In genomic region chr3:51350806-51351205, GRCm38 (mm10) we compare ENCODE assay signal across 27 mouse cellular contexts. TPM values are rescaled to one million over a fixed set of nuclear protein-coding genes. Genes with fewer than 3 reads are reported as not detected.
A peak's percentile ranks its signal among the peaks of the same experiment; 100 is the strongest.
DNase-seq lines count a peak whose midpoint lies in the region; ATAC-seq and TF ChIP-seq lines count a peak whose summit lies in the region.
"Had no signal": no experiment of that assay in that cellular context is flagged by ENCODE, and none has a peak within 500 bp of the region (broad histone marks: within the 10 kb centered on the region; RNA-seq: fewer than 3 reads in every experiment).

No protein-coding gene starts in this region.

- H3K36me3 ChIP-seq in ES-Bruce4 (ENCODE audit: control insufficient read depth, insufficient read depth, low read length, poor library complexity, severe bottlenecking), result no peaks in the 10 kb centered on the region
- H3K36me3 ChIP-seq in midbrain, embryonic 13.5 days, result no peaks in the 10 kb centered on the region
- H3K36me3 ChIP-seq in limb, embryonic 10.5 days, result no peaks in the 10 kb centered on the region
- H3K36me3 ChIP-seq: embryonic facial prominence, embryonic 13.5 days; embryonic facial prominence, embryonic 15.5 days; forebrain, embryonic 10.5 days; forebrain, embryonic 12.5 days; G1E had no signal

- no peak overlapping the region for H3K4me2 ChIP-seq in midbrain, embryonic 13.5 days (replicated peaks)
- H3K4me2 ChIP-seq: embryonic facial prominence, embryonic 13.5 days; embryonic facial prominence, embryonic 15.5 days; forebrain, embryonic 12.5 days had no signal

- 41% methylated on average over 3 of the region's 3 CpGs for WGBS in midbrain, embryonic 13.5 days
- WGBS in limb, embryonic 10.5 days, result 19% methylated on average over 3 of the region's 3 CpGs

- no peak overlapping the region for H3K4me3 ChIP-seq in ES-Bruce4 (ENCODE audit: low read depth, low read length)
- H3K4me3 ChIP-seq in midbrain, embryonic 13.5 days (replicated peaks), result no peak overlapping the region
- H3K4me3 ChIP-seq in limb, embryonic 10.5 days, result no peak overlapping the region
- H3K4me3 ChIP-seq: embryonic facial prominence, embryonic 13.5 days; embryonic facial prominence, embryonic 15.5 days; erythroblast, embryonic 14.5 days; forebrain, embryonic 10.5 days; forebrain, embryonic 12.5 days had no signal

- TF ChIP-seq EP300 in ES-Bruce4 (IDR thresholded peaks at IDR 0.05; ENCODE audit: insufficient read depth, low read depth, low read length), result peak; percentile 43; the same call in 1 of the 2 replicates

- H3K27ac ChIP-seq in ES-Bruce4 (ENCODE audit: insufficient read depth, low read length), result no peak overlapping the region; the same call in 1 of the 2 replicates
- no peak overlapping the region for H3K27ac ChIP-seq in midbrain, embryonic 13.5 days
- H3K27ac ChIP-seq in limb, embryonic 10.5 days, result no peak overlapping the region
- H3K27ac ChIP-seq: embryonic facial prominence, embryonic 13.5 days; embryonic facial prominence, embryonic 15.5 days; forebrain, embryonic 10.5 days; forebrain, embryonic 12.5 days had no signal

- no peak for TF ChIP-seq POLR2A in ES-Bruce4 (IDR thresholded peaks at IDR 0.05; ENCODE audit: insufficient read depth, low read length)

- no peaks in the 10 kb centered on the region for H3K9me3 ChIP-seq in ES-Bruce4 (replicated peaks; ENCODE audit: control insufficient read depth, insufficient read depth, low read length, poor library complexity, severe bottlenecking)
- H3K9me3 ChIP-seq in midbrain, embryonic 13.5 days, result no peaks in the 10 kb centered on the region
- H3K9me3 ChIP-seq in limb, embryonic 10.5 days (replicated peaks), result no peaks in the 10 kb centered on the region
- H3K9me3 ChIP-seq: embryonic facial prominence, embryonic 13.5 days; embryonic facial prominence, embryonic 15.5 days; forebrain, embryonic 10.5 days; forebrain, embryonic 12.5 days; G1E had no signal

- peaks cover 5% of the 10 kb centered on the region for H3K4me1 ChIP-seq in ES-Bruce4 (ENCODE audit: control insufficient read depth, insufficient read depth, low read length)
- no peaks in the 10 kb centered on the region for H3K4me1 ChIP-seq in midbrain, embryonic 13.5 days (replicated peaks)
- no peaks in the 10 kb centered on the region for H3K4me1 ChIP-seq in limb, embryonic 10.5 days
- H3K4me1 ChIP-seq: embryonic facial prominence, embryonic 13.5 days; embryonic facial prominence, embryonic 15.5 days; forebrain, embryonic 12.5 days had no signal

- ATAC-seq in midbrain, embryonic 13.5 days, result no peak
- ATAC-seq: activated CD4-positive, CD25-positive, alpha-beta regulatory T cell, adult 4 months; CD4-positive, CD25-positive, alpha-beta regulatory T cell, adult 4 months; forebrain, embryonic 14.5 days; forebrain, embryonic 16.5 days; Patski had no signal

- DNase-seq in 3T3-L1 (ENCODE audit: low read depth, low spot score) (peak; percentile 44), R1 (ENCODE audit: low read depth, low spot score) (peak; percentile 82)
- DNase-seq in limb, embryonic 10.5 days (ENCODE audit: low spot score), result no peak
- DNase-seq in lung, postnatal 10 days, result no peak
- DNase-seq: adrenal gland, adult 8-10 months; adrenal gland, postnatal 14 days; adrenal gland, postnatal 36 days; B cell, adult 2 months; cerebellum, adult 11-12 months; cerebellum, adult 2 months; cerebellum, adult 9-10 months; cerebellum, postnatal 10 days; cerebellum, postnatal 25 days; embryo, embryonic 11 days had no signal

- TF ChIP-seq CTCF in ES-Bruce4 (IDR thresholded peaks at IDR 0.05; ENCODE audit: low read depth, low read length), result no peak

- no peak overlapping the region for H3K9ac ChIP-seq in ES-Bruce4 (ENCODE audit: low read depth, poor library complexity, severe bottlenecking)
- no peak overlapping the region for H3K9ac ChIP-seq in midbrain, embryonic 13.5 days (replicated peaks)
- H3K9ac ChIP-seq: embryonic facial prominence, embryonic 13.5 days; embryonic facial prominence, embryonic 15.5 days; forebrain, embryonic 12.5 days had no signal

- no peaks in the 10 kb centered on the region for H3K27me3 ChIP-seq in ES-Bruce4 (ENCODE audit: control insufficient read depth, insufficient read depth, low read length, poor library complexity, severe bottlenecking)
- H3K27me3 ChIP-seq in midbrain, embryonic 13.5 days, result no peaks in the 10 kb centered on the region
- H3K27me3 ChIP-seq in limb, embryonic 10.5 days (ENCODE audit: low read depth, poor library complexity, severe bottlenecking), result no peaks in the 10 kb centered on the region
- H3K27me3 ChIP-seq: embryonic facial prominence, embryonic 13.5 days; embryonic facial prominence, embryonic 15.5 days; forebrain, embryonic 12.5 days; Patski had no signal

RNA-seq across cellular contexts. Expression of gene Elf2, which starts 10.3 kb away (rescaled TPM):
- 52.8 and 57.7 TPM in 2 replicates for polyA plus RNA-seq in ES-Bruce4 (2011; ENCODE audit: insufficient read depth, insufficient read length, low read depth, missing spikeins)
- polyA plus RNA-seq in midbrain, embryonic 13.5 days (2015; fragmentation: Nextera tagmentation; extraction: Ambion mirVana), result 50.3 and 51.3 TPM in 2 replicates
- polyA plus RNA-seq in limb, embryonic 10.5 days (2016; fragmentation: Nextera tagmentation; extraction: Ambion mirVana), result 39.8 and 44.3 TPM in 2 replicates

RNA-seq across cellular contexts. Expression of gene Mgarp, which starts 45.7 kb away (rescaled TPM):
- polyA plus RNA-seq in ES-Bruce4 (2011; ENCODE audit: insufficient read depth, insufficient read length, low read depth, missing spikeins), result 8.3 and 9.8 TPM in 2 replicates
- polyA plus RNA-seq in midbrain, embryonic 13.5 days (2015; fragmentation: Nextera tagmentation; extraction: Ambion mirVana), result 5.6 and 12.0 TPM in 2 replicates
- 3.8 and 4.9 TPM in 2 replicates for polyA plus RNA-seq in limb, embryonic 10.5 days (2016; fragmentation: Nextera tagmentation; extraction: Ambion mirVana)

RNA-seq across cellular contexts. Expression of gene Ndufc1, which starts 58.0 kb away (rescaled TPM):
- 194 and 196 TPM in 2 replicates for polyA plus RNA-seq in ES-Bruce4 (2011; ENCODE audit: insufficient read depth, insufficient read length, low read depth, missing spikeins)
- polyA plus RNA-seq in midbrain, embryonic 13.5 days (2015; fragmentation: Nextera tagmentation; extraction: Ambion mirVana), result 772 and 835 TPM in 2 replicates
- 565 and 602 TPM in 2 replicates for polyA plus RNA-seq in limb, embryonic 10.5 days (2016; fragmentation: Nextera tagmentation; extraction: Ambion mirVana)

Comparison
In these comparisons a context has a peak if more than half of its experiments do, and no peak if none do; other contexts are left out.
1. DNase-seq: peak in 3T3-L1 (single experiment) and R1 (single experiment); none in limb, embryonic 10.5 days (single experiment) and lung, postnatal 10 days (single experiment).